Mouse (Mus musculus) liver, adult 2 months (tissue): ENCODE measurements at regions not wholly inside any gene's neighbourhood (a gene's known extent, or its start where the extent isn't known, plus 50 kb on each side); places are given as distances from the start of the nearest gene placed in this dataset.

Source experiments
- DNase-seq: peaks from one replicate; pipeline ENCODE4 v3.0.0-alpha.2; 2011; ENCODE audit warnings: low read depth, low spot score; ENCODE audit errors: extremely low read depth
- H3K27ac ChIP-seq: fragments of 200-500 bp; replicated peaks from 2 replicates; pipeline ENCODE4 v1.5.1; 2012; ENCODE audit warnings: low read depth, mild to moderate bottlenecking, control low read depth, inconsistent platforms, low read length; ENCODE audit not compliant: insufficient read depth
- H3K27me3 ChIP-seq: fragments of 200-500 bp; 2 replicates; pipeline ENCODE4 v1.6.1; 2012; ENCODE audit warnings: mild to moderate bottlenecking, moderate library complexity, low read length, inconsistent platforms; ENCODE audit not compliant: control insufficient read depth, insufficient read depth
- H3K36me3 ChIP-seq: fragments of 200-500 bp; 2 replicates; pipeline ENCODE4 v1.6.1; 2012; ENCODE audit warnings: low read length, inconsistent platforms; ENCODE audit not compliant: control insufficient read depth, insufficient read depth
- H3K4me1 ChIP-seq: fragments of 200-500 bp; 2 replicates; pipeline ENCODE4 v1.6.1; 2011; ENCODE audit warnings: low read length; ENCODE audit not compliant: control insufficient read depth, insufficient read depth
- H3K4me3 ChIP-seq: fragments of 200-500 bp; 2 replicates; pipeline ENCODE4 v1.5.1; 2011; ENCODE audit warnings: low read depth, mild to moderate bottlenecking, control low read depth, low read length, moderate library complexity; ENCODE audit not compliant: insufficient read depth
- H3K79me2 ChIP-seq: fragments of 200-500 bp; 2 replicates; pipeline ENCODE4 v1.6.1; 2012; ENCODE audit warnings: inconsistent platforms, mild to moderate bottlenecking, low read length, moderate library complexity; ENCODE audit not compliant: control insufficient read depth, insufficient read depth
- H3K9ac ChIP-seq: fragments of 200-500 bp; 2 replicates; pipeline ENCODE4 v1.6.1; 2012; ENCODE audit warnings: low read depth, mild to moderate bottlenecking, control low read depth, inconsistent platforms, low read length
- CTCF ChIP-seq: fragments of 200-500 bp; IDR thresholded peaks from 2 replicates; pipeline ENCODE4 v1.5.1; 2011; ENCODE audit warnings: low read depth, low read length, control low read depth
- POLR2A ChIP-seq: fragments of 200-500 bp; IDR thresholded peaks from 2 replicates; pipeline ENCODE4 v1.6.1; 2011; ENCODE audit warnings: low read length, control low read depth; ENCODE audit not compliant: insufficient read depth; ENCODE audit errors: extremely low read depth
- WGBS: fragments of 180-500 bp; shearing (Covaris S2); methylation state at CpG from one replicate; pipeline ENCODE4 v1.1.7; 2018; 5-methylcytosine and 5-hydroxymethylcytosine counted together

DNA sequence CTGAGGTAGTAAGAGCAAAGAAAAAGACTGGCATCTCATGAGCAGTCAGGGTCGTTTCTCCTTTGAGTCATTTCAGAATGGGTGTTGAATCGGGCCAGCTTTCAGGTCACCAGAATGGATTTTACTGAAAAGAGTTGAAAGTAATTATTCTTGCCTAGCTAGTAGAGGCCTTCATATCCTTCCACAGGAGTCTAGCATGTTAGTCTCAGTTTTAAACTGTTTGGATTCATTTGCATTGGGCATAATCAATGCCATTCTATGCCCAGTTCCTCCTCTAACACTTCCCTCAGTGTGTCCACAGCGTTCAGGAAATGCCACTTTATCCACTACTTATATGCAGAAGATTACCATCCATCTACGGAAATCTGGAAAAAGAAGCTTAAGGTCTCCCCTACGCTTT is 240.6 kb upstream of the Ptprz1 start:
- TF ChIP-seq POLR2A, result no peak
- TF ChIP-seq CTCF, result no peak
- H3K4me1 ChIP-seq, result no peaks in the 10 kb centered on the region
- no peak overlapping the region for H3K27ac ChIP-seq
- H3K4me3 ChIP-seq, result no peak overlapping the region
- no peaks in the 10 kb centered on the region for H3K36me3 ChIP-seq
- no peak overlapping the region for H3K9ac ChIP-seq
- H3K27me3 ChIP-seq, result no peaks in the 10 kb centered on the region
- 76% methylated on average over 5 of the region's 5 CpGs for WGBS
- no peak for DNase-seq
- H3K79me2 ChIP-seq, result no peaks in the 10 kb centered on the region

DNA sequence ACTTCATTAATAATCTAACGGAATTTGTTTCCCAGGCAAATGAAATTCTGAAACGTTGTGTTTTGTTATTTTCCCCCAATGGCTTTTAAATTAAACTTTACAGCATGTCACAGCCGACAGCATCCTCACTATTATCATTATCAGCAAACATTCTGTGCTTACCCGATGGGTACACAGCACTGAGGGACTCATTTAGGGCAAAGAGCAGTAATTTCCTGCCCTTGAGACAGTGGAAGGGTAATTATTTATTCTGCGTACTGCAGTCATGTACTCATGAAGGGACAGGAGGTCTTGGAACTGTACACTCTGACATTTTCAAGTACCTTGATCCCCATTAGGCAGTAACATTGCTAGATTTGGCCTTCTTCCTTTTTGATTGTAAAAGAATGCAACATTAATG is 235.5 kb upstream of the Fam3c start:
- Histone ChIP-seq H3K79me2 (no peaks in the 10 kb centered on the region), H3K36me3 (no peaks in the 10 kb centered on the region), H3K27ac (no peak overlapping the region), H3K9ac (no peak overlapping the region), H3K4me1 (no peaks in the 10 kb centered on the region), H3K27me3 (no peaks in the 10 kb centered on the region), H3K4me3 (no peak overlapping the region)
- no peak for DNase-seq
- TF ChIP-seq CTCF (no peak), POLR2A (no peak)
- WGBS, result 61% methylated on average over 5 of the region's 5 CpGs

DNA sequence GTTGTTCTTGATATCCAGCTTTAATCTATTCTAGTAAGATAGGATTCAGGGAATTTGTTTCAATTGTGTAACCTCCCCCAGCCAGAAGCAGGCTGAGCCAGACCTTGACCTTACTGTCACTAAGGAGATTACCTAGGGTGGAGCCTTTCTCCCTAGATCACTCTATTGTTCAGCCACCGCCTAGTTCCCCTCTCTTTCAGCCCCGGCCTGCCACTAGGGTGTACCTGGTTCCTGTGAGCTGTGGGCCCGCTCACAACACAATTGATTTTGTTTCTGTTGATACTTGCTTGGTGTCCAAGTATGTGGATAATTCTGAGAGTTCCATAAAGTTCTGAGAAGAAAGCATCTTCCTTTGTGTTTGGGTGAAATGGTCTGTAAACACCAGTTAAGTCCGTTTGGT is 228.8 kb upstream of the Fam3c start:
- no peak for TF ChIP-seq CTCF
- no peak for TF ChIP-seq POLR2A
- no peak overlapping the region for H3K9ac ChIP-seq
- no peaks in the 10 kb centered on the region for H3K36me3 ChIP-seq
- H3K4me1 ChIP-seq, result no peaks in the 10 kb centered on the region
- no peak overlapping the region for H3K4me3 ChIP-seq
- H3K79me2 ChIP-seq, result no peaks in the 10 kb centered on the region
- H3K27me3 ChIP-seq, result no peaks in the 10 kb centered on the region
- DNase-seq, result no peak
- H3K27ac ChIP-seq, result no peak overlapping the region
- WGBS, result 45% methylated on average over 4 of the region's 4 CpGs

GRCm38 (mm10) chr6:22572925-22573324 is 216.9 kb upstream of the Fam3c start:
- Histone ChIP-seq H3K36me3 (no peaks in the 10 kb centered on the region), H3K27me3 (no peaks in the 10 kb centered on the region), H3K9ac (no peak overlapping the region), H3K79me2 (no peaks in the 10 kb centered on the region), H3K4me1 (no peaks in the 10 kb centered on the region), H3K27ac (no peak overlapping the region), H3K4me3 (no peak overlapping the region)
- 34% methylated on average over 1 of the region's 1 CpGs for WGBS
- no peak for DNase-seq
- no peak for TF ChIP-seq CTCF

DNA sequence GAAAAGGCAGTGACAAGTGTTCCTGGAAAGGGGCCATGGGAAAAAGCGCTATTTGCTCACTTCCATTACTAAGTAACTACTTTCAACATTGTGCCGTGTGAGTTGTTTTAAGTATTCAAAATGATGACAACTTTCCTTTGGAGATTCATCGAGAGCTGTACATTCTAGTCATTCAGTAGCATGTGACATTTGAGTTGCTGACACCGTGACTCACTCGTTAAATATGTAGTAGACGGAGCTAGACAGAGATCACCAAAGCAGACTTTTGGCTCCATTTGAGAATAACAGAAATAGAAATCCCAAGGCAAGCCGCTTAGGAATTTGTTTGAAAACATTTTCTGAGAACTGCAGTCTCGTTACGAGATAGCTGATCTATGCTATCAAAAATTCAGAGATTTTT is 211.8 kb upstream of the Fam3c start:
- H3K79me2 ChIP-seq, result no peaks in the 10 kb centered on the region
- no peaks in the 10 kb centered on the region for H3K36me3 ChIP-seq
- TF ChIP-seq CTCF, result no peak
- no peak for TF ChIP-seq POLR2A
- DNase-seq, result no peak
- H3K27me3 ChIP-seq, result no peaks in the 10 kb centered on the region
- H3K4me1 ChIP-seq, result no peaks in the 10 kb centered on the region
- H3K27ac ChIP-seq, result no peak overlapping the region
- H3K4me3 ChIP-seq, result no peak overlapping the region
- H3K9ac ChIP-seq, result no peak overlapping the region
- WGBS, result 79% methylated on average over 9 of the region's 9 CpGs

DNA sequence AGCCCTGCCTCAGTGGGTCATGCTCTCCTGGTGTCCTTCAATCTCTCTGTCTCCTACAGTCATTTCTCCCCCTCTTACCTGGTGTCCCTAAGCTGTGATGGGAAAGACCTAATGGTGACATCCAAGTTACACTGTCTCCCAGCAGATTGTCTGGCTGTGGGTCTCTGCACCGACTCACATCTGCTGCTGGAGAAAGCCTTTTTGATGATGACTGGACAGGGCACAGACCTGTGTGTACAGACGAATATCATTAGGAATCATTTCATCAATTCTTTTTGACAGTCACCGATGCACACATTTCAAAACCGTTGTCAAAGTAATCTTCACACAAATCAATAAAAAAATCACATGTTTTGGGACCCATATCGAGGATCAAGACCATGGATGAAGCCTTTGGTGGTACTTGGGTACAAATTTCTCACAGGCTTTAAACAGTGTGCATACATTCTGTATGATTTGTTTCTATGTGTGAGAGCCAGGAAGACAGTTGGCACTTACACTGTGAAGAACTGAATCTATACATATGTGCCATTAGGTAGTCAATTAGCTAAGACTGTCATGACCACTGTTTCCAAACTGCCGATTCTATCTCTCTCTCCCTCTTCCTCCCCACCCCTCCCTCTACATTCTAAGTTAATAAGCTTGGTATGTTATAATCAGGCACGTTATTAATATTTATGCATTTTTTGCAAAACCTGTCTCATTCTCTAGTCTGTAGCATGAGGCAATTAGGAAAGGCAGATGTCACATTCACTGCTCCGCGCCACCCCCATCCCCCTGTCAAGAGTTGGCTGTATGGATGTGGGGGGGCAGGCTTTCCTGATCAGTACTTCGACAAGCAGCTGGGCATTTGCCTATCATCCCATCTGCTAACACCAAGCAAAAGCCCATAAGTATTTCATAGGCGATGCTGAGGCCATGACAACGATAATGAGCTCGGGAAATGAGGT is 192.5 kb upstream of the Fam3c start:
- DNase-seq, result no peak
- Histone ChIP-seq H3K4me3 (no peak overlapping the region), H3K27me3 (no peaks in the 10 kb centered on the region), H3K27ac (no peak overlapping the region), H3K79me2 (no peaks in the 10 kb centered on the region; the same call in 1 of the 2 replicates), H3K4me1 (no peaks in the 10 kb centered on the region), H3K36me3 (no peaks in the 10 kb centered on the region), H3K9ac (no peak overlapping the region)
- WGBS, result 79% methylated on average over 13 of the region's 13 CpGs
- TF ChIP-seq POLR2A (no peak), CTCF (no peak)
